In genomic region chr11:104624791-104625391, GRCm38 (mm10) we compare ENCODE assay signal across 8 mouse cellular contexts. TPM values are rescaled to one million over a fixed set of nuclear protein-coding genes. Genes with fewer than 3 reads are reported as not detected.
A peak's percentile ranks its signal among the peaks of the same experiment; 100 is the strongest.
DNase-seq lines count a peak whose midpoint lies in the region; ATAC-seq and TF ChIP-seq lines count a peak whose summit lies in the region.

No protein-coding gene starts in this region.

- no peak for TF ChIP-seq CTCF in left cerebral cortex, adult 2 months (IDR thresholded peaks at IDR 0.05)

- no peaks in the 10 kb centered on the region for H3K27me3 ChIP-seq in neural tube, embryonic 15.5 days (replicated peaks)
- no peaks in the 10 kb centered on the region for H3K27me3 ChIP-seq in heart, embryonic 14.5 days (ENCODE audit: control insufficient read depth, insufficient read depth, low read length)
- H3K27me3 ChIP-seq in lung, embryonic 15.5 days = no peaks in the 10 kb centered on the region

- 0 out of 2 replicates have a peak, but pooled peaks cover 7% of the 10 kb centered on the region for H3K4me1 ChIP-seq in neural tube, embryonic 15.5 days
- H3K4me1 ChIP-seq in heart, embryonic 14.5 days (ENCODE audit: control insufficient read depth in 2 of 2, insufficient read depth in 2 of 2, low read length in 2 of 2) = peaks cover 14 to 27% of the 10 kb centered on the region in 2 experiments
- H3K4me1 ChIP-seq in lung, embryonic 15.5 days = peaks cover 16% of the 10 kb centered on the region

- H3K27ac ChIP-seq in neural tube, embryonic 15.5 days (replicated peaks) = no peak overlapping the region
- H3K27ac ChIP-seq in heart, embryonic 14.5 days (replicated peaks in 1 of 2; ENCODE audit: control insufficient read depth in 1 of 2, insufficient read depth in 1 of 2, low read depth in 2 of 2, low read length in 2 of 2) = peak overlapping the region; percentile 36 to 45; a peak in 3 of 4 replicates
- H3K27ac ChIP-seq in lung, embryonic 15.5 days = peak overlapping the region; percentile 79
- no peak overlapping the region for H3K27ac ChIP-seq in left cerebral cortex, adult 2 months

- 50% methylated on average over 6 of the region's 6 CpGs for WGBS in neural tube, embryonic 15.5 days
- 31% methylated on average over 6 of the region's 6 CpGs for WGBS in heart, embryonic 14.5 days
- WGBS in lung, embryonic 15.5 days = 30% methylated on average over 6 of the region's 6 CpGs

- no peak overlapping the region for H3K4me2 ChIP-seq in neural tube, embryonic 15.5 days
- no peak overlapping the region for H3K4me2 ChIP-seq in heart, embryonic 14.5 days (ENCODE audit: low read length)
- 0 out of 2 replicates have a peak overlapping the region, but pooled peaks have one; percentile 0 for H3K4me2 ChIP-seq in lung, embryonic 15.5 days

- intact Hi-C loops in left cerebral cortex, adult 2 months (cut with DNase I) = no loop called here

- no peaks in the 10 kb centered on the region for H3K36me3 ChIP-seq in neural tube, embryonic 15.5 days
- H3K36me3 ChIP-seq in heart, embryonic 14.5 days (ENCODE audit: control insufficient read depth, insufficient read depth, low read length) = no peaks in the 10 kb centered on the region
- H3K36me3 ChIP-seq in lung, embryonic 15.5 days = no peaks in the 10 kb centered on the region

- DNase-seq in neural tube, embryonic 10.5 days (ENCODE audit: extremely low spot score, low spot score) = peak; percentile 30
- peak; percentile 62 for DNase-seq in embryo, embryonic 10.5 days (ENCODE audit: low spot score)
- DNase-seq in layer of hippocampus, adult 18-20 months (ENCODE audit: low spot score in 2 of 2) = no peak
- DNase-seq in left cerebral cortex, adult 2 months (ENCODE audit: extremely low spot score in 1 of 2, low spot score in 2 of 2) = no peak

- no peak overlapping the region for H3K9ac ChIP-seq in neural tube, embryonic 15.5 days (replicated peaks)
- no peak overlapping the region for H3K9ac ChIP-seq in heart, embryonic 14.5 days (ENCODE audit: low read length)
- H3K9ac ChIP-seq in lung, embryonic 15.5 days = no peak overlapping the region

- ATAC-seq in neural tube, embryonic 15.5 days (ENCODE audit: low FRiP score) = no peak
- ATAC-seq in heart, embryonic 14.5 days (ENCODE audit: insufficient number of reproducible peaks, insufficient read depth, low FRiP score, low read depth) = 0 out of 2 replicates have a peak, but pooled peaks have one; percentile 10
- ATAC-seq in lung, embryonic 15.5 days (ENCODE audit: borderline replicate concordance, extremely low read depth, low FRiP score, low TSS enrichment) = peak; percentile 60
- no peak for ATAC-seq in megakaryocyte progenitor cell, adult 5-6 weeks (replicated peaks; ENCODE audit: poor library complexity)

- no peak overlapping the region for H3K4me3 ChIP-seq in neural tube, embryonic 15.5 days (replicated peaks)
- no peak overlapping the region for H3K4me3 ChIP-seq in heart, embryonic 14.5 days (ENCODE audit: control insufficient read depth in 1 of 2, insufficient read depth in 1 of 2, low read depth in 1 of 2, low read length in 2 of 2)
- H3K4me3 ChIP-seq in lung, embryonic 15.5 days = no peak overlapping the region
- no peak overlapping the region for H3K4me3 ChIP-seq in left cerebral cortex, adult 2 months

- H3K9me3 ChIP-seq in neural tube, embryonic 15.5 days (replicated peaks) = no peaks in the 10 kb centered on the region
- H3K9me3 ChIP-seq in heart, embryonic 14.5 days (ENCODE audit: control insufficient read depth, low read length) = no peaks in the 10 kb centered on the region
- H3K9me3 ChIP-seq in lung, embryonic 15.5 days = no peaks in the 10 kb centered on the region

RNA-seq across cellular contexts. Expression of gene Itgb3, which starts 17.1 kb away (rescaled TPM):
- 1.9 and 2.4 TPM in 2 replicates for polyA plus RNA-seq in neural tube, embryonic 15.5 days (2015; fragmentation: Nextera tagmentation; extraction: Ambion mirVana)
- polyA plus RNA-seq in heart, embryonic 14.5 days (2014; fragmentation: Nextera tagmentation; extraction: Ambion mirVana) = 1.7 and 1.8 TPM in 2 replicates
- polyA plus RNA-seq in lung, embryonic 15.5 days (2015; fragmentation: Nextera tagmentation; extraction: Ambion mirVana) = 4.4 TPM in 2 replicates
- total RNA-seq in layer of hippocampus, adult 18-20 months (2021) = 1 to 10 TPM; 1.1 to 1.2 TPM
- 1 to 10 TPM; 2.9 to 3.4 TPM for total RNA-seq in left cerebral cortex, adult 2 months (2021)
- 2.0 and 2.2 TPM in 2 replicates for total RNA-seq in megakaryocyte progenitor cell, adult 5-6 weeks (2015)
- total RNA-seq in megakaryocyte progenitor cell, adult 5-6 weeks (2017) = 4.0 and 5.3 TPM in 2 replicates

Comparison
In these comparisons a context has a peak if more than half of its experiments do, and no peak if none do; other contexts are left out.
1. DNase-seq: peak in neural tube, embryonic 10.5 days (single experiment) and embryo, embryonic 10.5 days (single experiment); none in layer of hippocampus, adult 18-20 months (0 of 2) and left cerebral cortex, adult 2 months (0 of 2).
2. ATAC-seq: peak in heart, embryonic 14.5 days (single experiment) and lung, embryonic 15.5 days (single experiment); none in neural tube, embryonic 15.5 days (single experiment) and megakaryocyte progenitor cell, adult 5-6 weeks (single experiment).
3. H3K27ac ChIP-seq: peak in heart, embryonic 14.5 days (2 of 2) and lung, embryonic 15.5 days (single experiment); none in neural tube, embryonic 15.5 days (single experiment) and left cerebral cortex, adult 2 months (single experiment).